Mouse (Mus musculus): Measurements from ENCODE around the gene Mki67.

DNA sequence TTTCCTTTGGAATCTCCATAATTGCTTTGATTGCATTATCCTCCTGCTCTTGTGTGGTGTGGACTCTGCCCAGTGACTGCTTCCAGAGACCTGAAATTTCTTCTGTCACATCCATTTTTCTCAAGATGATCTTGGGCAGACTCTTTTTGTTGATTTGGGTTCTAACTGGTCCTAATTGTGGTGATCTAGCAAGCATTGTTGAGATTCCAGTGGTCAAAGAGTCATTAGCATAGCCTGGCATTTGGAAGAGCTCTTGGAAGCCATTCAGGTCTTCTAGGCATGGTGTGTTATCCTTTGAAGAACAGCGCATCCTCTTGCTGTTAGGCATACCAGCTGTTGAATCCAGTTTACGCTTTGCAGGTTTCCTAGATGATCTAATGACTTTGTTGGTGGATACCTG lies 17.8 kb downstream of the Mki67 start:
- TF ChIP-seq CTCF (IDR thresholded peaks at IDR 0.05; ENCODE audit: insufficient read depth, low read depth, low read length): no peak
- no peak for TF ChIP-seq POLR2A (IDR thresholded peaks at IDR 0.05; ENCODE audit: insufficient read depth, low read depth, low read length)
